Mouse (Mus musculus) stomach, postnatal 0 days (tissue): ENCODE measurements around the gene Bean1. TPM values are rescaled to one million over a fixed set of nuclear protein-coding genes. Genes with fewer than 3 reads are reported as not detected.

Experiments used
- ATAC-seq: fragments of 200-750 bp; cut with Nextera tagmentation; 2 replicates; pipeline ENCODE4 v1.8.0; 2017; ENCODE audit not compliant: low FRiP score, low TSS enrichment
- DNase-seq: peaks from one replicate; pipeline ENCODE4 v3.0.0-alpha.2; 2016; ENCODE audit warnings: low spot score
- H3K27ac ChIP-seq: fragments of 300-500 bp; sonication (generic); replicated peaks from 2 replicates; pipeline ENCODE4 v1.5.1; 2014; ENCODE audit warnings: mild to moderate bottlenecking, control low read depth
- H3K27me3 ChIP-seq: fragments of 300-500 bp; sonication (generic); 2 replicates; pipeline ENCODE4 v1.6.1; 2014; ENCODE audit warnings: low read length; ENCODE audit not compliant: control insufficient read depth, insufficient read depth
- H3K36me3 ChIP-seq: fragments of 300-500 bp; sonication (generic); 2 replicates; pipeline ENCODE4 v1.6.1; 2014; ENCODE audit warnings: low read length, mixed read lengths; ENCODE audit not compliant: control insufficient read depth, insufficient read depth
- H3K4me1 ChIP-seq: fragments of 300-500 bp; sonication (generic); replicated peaks from 2 replicates; pipeline ENCODE4 v1.6.1; 2014; ENCODE audit warnings: antibody characterized with exemption; ENCODE audit not compliant: control insufficient read depth, insufficient read depth
- H3K4me2 ChIP-seq: fragments of 300-500 bp; sonication (generic); replicated peaks from 2 replicates; pipeline ENCODE4 v1.6.1; 2014; ENCODE audit warnings: low read depth, mild to moderate bottlenecking, control low read depth, moderate library complexity
- H3K4me3 ChIP-seq: fragments of 300-500 bp; sonication (generic); 2 replicates; pipeline ENCODE4 v1.5.1; 2014; ENCODE audit warnings: low read depth, low read length, control low read depth
- H3K9ac ChIP-seq: fragments of 300-500 bp; sonication (generic); 2 replicates; pipeline ENCODE4 v1.6.1; 2014; ENCODE audit warnings: mild to moderate bottlenecking, low read length, control low read depth, mixed read lengths
- H3K9me3 ChIP-seq: fragments of 300-500 bp; sonication (generic); 2 replicates; pipeline ENCODE4 v1.6.1; 2016; ENCODE audit warnings: low read length; ENCODE audit not compliant: control insufficient read depth
- CTCF ChIP-seq: IDR thresholded peaks from 2 replicates; pipeline ENCODE4 v1.5.1; 2016; ENCODE audit warnings: antibody characterized with exemption, low read depth, mild to moderate bottlenecking, moderate library complexity
- EP300 ChIP-seq: optimal IDR thresholded peaks from 2 replicates; pipeline ENCODE3; 2016; ENCODE audit warnings: antibody characterized with exemption
- WGBS: fragments of 180-500 bp; shearing (Covaris S2); extraction: QIAGEN DNeasy Blood & Tissue Kit; methylation state at CpG from one replicate; pipeline ENCODE4 v1.1.7; 2014; 5-methylcytosine and 5-hydroxymethylcytosine counted together
- polyA plus RNA-seq: library from polyadenylated mRNA; unstranded; fragments of >200 nt; fragmentation: Nextera tagmentation; extraction: Ambion mirVana; gene quantifications from 2 replicates; pipeline ENCODE4 v1.2.1, GENCODE M21; 2015

Gene Bean1
- polyA plus RNA-seq, 1 experiment from 2014 or later, result 0.81 TPM

DNA sequence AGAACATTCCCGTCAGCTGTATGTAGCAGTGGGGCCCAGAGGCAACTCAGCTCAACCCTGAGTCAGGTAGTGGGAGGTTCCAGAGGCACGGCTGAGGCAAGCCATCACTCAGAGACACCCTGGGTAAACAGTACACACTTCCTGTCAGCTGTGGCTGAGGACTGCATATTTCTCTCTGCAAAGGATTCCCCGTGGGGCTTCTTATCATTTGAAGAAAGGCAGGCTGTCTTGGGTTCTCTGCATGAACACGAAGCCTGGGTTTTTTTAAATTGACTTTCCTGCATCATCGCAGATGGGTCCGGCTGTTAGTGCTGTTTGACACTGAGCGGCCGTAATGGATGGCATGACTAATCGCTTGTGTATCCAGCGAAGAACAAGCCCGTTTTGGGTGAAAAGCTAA lies 21.3 kb downstream of the Bean1 start:
- H3K9me3 ChIP-seq, result no peaks in the 10 kb centered on the region
- no peaks in the 10 kb centered on the region for H3K27me3 ChIP-seq
- 10% methylated on average over 11 of the region's 11 CpGs for WGBS
- ATAC-seq (peak; percentile 94), DNase-seq (peak; percentile 61)
- no peak overlapping the region for H3K4me3 ChIP-seq
- no peaks in the 10 kb centered on the region for H3K4me1 ChIP-seq
- H3K4me2 ChIP-seq, result 0 out of 2 replicates have a peak overlapping the region, but pooled peaks have one; percentile 25
- no peaks in the 10 kb centered on the region for H3K36me3 ChIP-seq
- no peak overlapping the region for H3K27ac ChIP-seq
- H3K9ac ChIP-seq, result no peak overlapping the region
- TF ChIP-seq EP300 (no peak), CTCF (no peak)

GRCm38 (mm10) chr8:104199802-104200201 lies 29.6 kb downstream of the Bean1 start:
- ATAC-seq, result no peak
- Histone ChIP-seq H3K36me3 (no peaks in the 10 kb centered on the region), H3K4me2 (no peak overlapping the region), H3K4me1 (no peaks in the 10 kb centered on the region), H3K27ac (no peak overlapping the region), H3K4me3 (no peak overlapping the region), H3K27me3 (no peaks in the 10 kb centered on the region), H3K9me3 (no peaks in the 10 kb centered on the region), H3K9ac (no peak overlapping the region)
- WGBS, result 71% methylated on average over 5 of the region's 5 CpGs
- no peak for DNase-seq
- TF ChIP-seq EP300 (no peak), CTCF (no peak)

DNA sequence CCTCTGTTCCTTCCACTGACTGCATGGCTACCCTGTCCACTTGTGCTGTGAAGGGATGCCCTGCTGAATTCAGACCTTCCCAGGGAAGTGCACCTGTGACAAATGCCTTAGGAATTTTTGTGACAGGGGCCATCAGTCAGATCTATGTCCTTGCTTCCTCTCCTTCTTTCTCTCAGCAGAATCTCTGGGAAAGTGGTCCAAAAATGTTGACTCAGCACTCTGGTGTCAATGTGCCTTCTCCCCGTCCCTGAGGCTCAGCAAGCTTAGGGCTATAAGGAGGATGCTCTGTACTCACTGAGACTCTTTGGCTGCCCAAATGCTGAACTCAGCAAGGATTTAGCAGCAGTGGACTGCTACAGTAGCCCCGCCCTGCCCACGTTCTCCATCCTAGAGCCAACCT lies 31.4 kb downstream of the Bean1 start:
- H3K27me3 ChIP-seq, result no peaks in the 10 kb centered on the region
- WGBS, result 70% methylated on average over 3 of the region's 3 CpGs
- no peak overlapping the region for H3K4me3 ChIP-seq
- H3K9ac ChIP-seq, result no peak overlapping the region
- no peaks in the 10 kb centered on the region for H3K9me3 ChIP-seq
- DNase-seq (no peak), ATAC-seq (no peak)
- no peaks in the 10 kb centered on the region for H3K4me1 ChIP-seq
- H3K36me3 ChIP-seq, result no peaks in the 10 kb centered on the region
- TF ChIP-seq EP300, result no peak
- TF ChIP-seq CTCF, result no peak
- H3K4me2 ChIP-seq, result no peak overlapping the region
- no peak overlapping the region for H3K27ac ChIP-seq

- no peaks in the 10 kb centered on the region for H3K9me3 ChIP-seq
- no peaks in the 10 kb centered on the region for H3K27me3 ChIP-seq
- no peak overlapping the region for H3K4me3 ChIP-seq
- H3K36me3 ChIP-seq, result no peaks in the 10 kb centered on the region
- H3K4me1 ChIP-seq, result no peaks in the 10 kb centered on the region
- TF ChIP-seq CTCF (no peak), EP300 (no peak)
- H3K4me2 ChIP-seq, result no peak overlapping the region
- H3K27ac ChIP-seq, result no peak overlapping the region
- no peak for ATAC-seq
- DNase-seq, result no peak
- WGBS, result 94% methylated on average over 4 of the region's 4 CpGs
- no peak overlapping the region for H3K9ac ChIP-seq
Observed at GRCm38 (mm10) chr8:104202320-104202719, 32.1 kb downstream of the Bean1 start.

GRCm38 (mm10) chr8:104205292-104205691 lies 35.0 kb downstream of the Bean1 start:
- no peak overlapping the region for H3K4me2 ChIP-seq
- no peaks in the 10 kb centered on the region for H3K36me3 ChIP-seq
- no peak overlapping the region for H3K4me3 ChIP-seq
- DNase-seq, result no peak
- no peak for ATAC-seq
- TF ChIP-seq EP300 (no peak), CTCF (no peak)
- no peak overlapping the region for H3K9ac ChIP-seq
- H3K9me3 ChIP-seq, result no peaks in the 10 kb centered on the region
- WGBS, result 58% methylated on average over 3 of the region's 3 CpGs
- H3K4me1 ChIP-seq, result no peaks in the 10 kb centered on the region
- no peak overlapping the region for H3K27ac ChIP-seq
- H3K27me3 ChIP-seq, result no peaks in the 10 kb centered on the region

DNA sequence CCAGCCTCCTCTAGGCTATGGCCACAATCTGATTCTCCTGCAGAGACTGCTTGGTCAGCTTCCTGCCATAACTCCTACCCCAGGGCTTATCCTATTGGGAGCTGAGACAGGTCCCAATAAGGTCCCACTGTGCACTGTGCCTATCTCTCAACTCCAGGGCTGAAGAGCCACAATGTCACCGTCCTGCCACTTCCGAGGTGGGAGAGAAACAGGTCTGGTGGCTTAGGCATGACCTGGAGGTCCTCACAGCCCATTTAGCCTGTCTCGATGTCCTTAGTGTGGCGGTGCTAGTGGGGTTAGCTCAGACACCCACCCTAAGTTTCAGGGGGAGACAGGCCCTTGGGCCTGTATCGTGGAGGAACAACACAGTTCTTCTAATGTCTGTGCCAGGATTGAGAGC lies 47.4 kb downstream of the Bean1 start:
- Histone ChIP-seq H3K9ac (no peak overlapping the region), H3K4me2 (no peak overlapping the region), H3K36me3 (no peaks in the 10 kb centered on the region), H3K27me3 (no peaks in the 10 kb centered on the region), H3K9me3 (no peaks in the 10 kb centered on the region), H3K4me1 (no peaks in the 10 kb centered on the region), H3K27ac (no peak overlapping the region), H3K4me3 (no peak overlapping the region)
- no peak for DNase-seq
- ATAC-seq, result no peak
- TF ChIP-seq CTCF, result no peak
- no peak for TF ChIP-seq EP300
- WGBS, result 88% methylated on average over 5 of the region's 5 CpGs
